Mouse (Mus musculus): Measurements from ENCODE around the gene Rpl35.

DNA sequence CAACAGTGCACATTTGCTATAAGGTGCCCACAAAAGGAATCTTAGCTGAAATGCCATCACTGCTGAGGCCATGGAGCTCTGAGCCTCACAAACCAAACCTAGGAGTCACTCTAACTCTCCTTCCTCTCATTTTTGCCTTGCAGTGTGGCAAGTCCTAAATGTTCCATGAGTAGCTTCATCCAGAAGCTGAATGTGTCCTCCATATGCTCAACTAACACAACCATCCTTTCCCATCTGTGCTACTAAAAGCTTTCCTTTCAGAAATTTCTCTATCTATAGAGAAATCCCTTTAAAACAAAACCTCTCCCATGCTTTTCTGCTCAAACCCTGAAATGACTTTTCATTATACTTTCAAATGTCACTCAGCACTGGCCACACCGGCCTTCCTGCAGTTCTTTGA is 26.2 kb upstream of the Rpl35 start:
- TF ChIP-seq CTCF (IDR thresholded peaks at IDR 0.05; ENCODE audit: low read depth, low read length) (no peak), POLR2A (IDR thresholded peaks at IDR 0.05; ENCODE audit: extremely low read depth, insufficient read depth, low read length) (no peak)
